Mouse (Mus musculus): ENCODE results near the gene Adprh. TPM values are rescaled to one million over a fixed set of nuclear protein-coding genes. Genes with fewer than 3 reads are reported as not detected.
"Not testable (repeated sequence)": the region's sequence is repeated elsewhere in the genome, so short reads cannot be mapped to it uniquely, and the experiment has no call there.

Gene Adprh
- polyA plus RNA-seq, 1 experiment from 2014 or later: 147 TPM

- no peak for ATAC-seq (ENCODE audit: insufficient number of reproducible peaks, insufficient read depth, low FRiP score, low TSS enrichment, low read depth)
- H3K4me1 ChIP-seq (replicated peaks): peaks cover 17% of the 10 kb centered on the region
- H3K27me3 ChIP-seq: no peaks in the 10 kb centered on the region
- H3K9ac ChIP-seq (replicated peaks): peak overlapping the region; percentile 90
- peak overlapping the region; percentile 68 for H3K4me3 ChIP-seq (replicated peaks)
- 39% methylated on average over 12 of the region's 12 CpGs for WGBS
- peak overlapping the region; percentile 95 for H3K27ac ChIP-seq
- peaks cover 40% of the 10 kb centered on the region for H3K36me3 ChIP-seq
- H3K4me2 ChIP-seq: peak overlapping the region; percentile 61
- H3K9me3 ChIP-seq: no peaks in the 10 kb centered on the region
These were observed 890 bp downstream of the Adprh start for GRCm38 (mm10) chr16:38451421-38452205.

GRCm38 (mm10) chr16:38450707-38451106, 1.8 kb downstream of the Adprh start:
- WGBS: 87% methylated on average over 7 of the region's 7 CpGs
- H3K4me2 ChIP-seq: no peak overlapping the region
- peaks cover 17% of the 10 kb centered on the region for H3K4me1 ChIP-seq (replicated peaks)
- H3K27ac ChIP-seq: no peak overlapping the region
- no peak overlapping the region for H3K9ac ChIP-seq (replicated peaks)
- H3K9me3 ChIP-seq: no peaks in the 10 kb centered on the region
- ATAC-seq (ENCODE audit: insufficient number of reproducible peaks, insufficient read depth, low FRiP score, low TSS enrichment, low read depth): no peak
- peaks cover 49% of the 10 kb centered on the region for H3K36me3 ChIP-seq
- no peak overlapping the region for H3K4me3 ChIP-seq (replicated peaks)
- H3K27me3 ChIP-seq: no peaks in the 10 kb centered on the region

DNA sequence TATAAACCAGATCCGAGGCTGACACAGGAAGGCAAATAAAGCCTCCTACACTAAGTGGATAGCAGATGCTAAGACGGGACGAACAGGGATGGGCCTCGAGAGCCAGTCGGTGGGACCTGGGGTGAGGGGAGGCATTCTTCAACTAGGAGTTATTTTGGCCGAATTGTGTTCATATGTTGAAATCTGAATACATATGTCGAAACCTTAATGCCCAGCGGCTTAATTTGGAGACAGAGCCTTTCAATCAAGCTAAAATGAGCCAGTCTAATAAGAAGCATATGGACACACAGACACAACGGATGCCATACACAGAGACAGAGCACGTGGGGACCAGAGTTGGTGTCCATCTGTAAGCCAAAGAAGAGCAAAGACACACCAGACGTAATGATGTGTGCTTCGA, 4.0 kb downstream of the Adprh start:
- Histone ChIP-seq H3K36me3 (peaks cover 72% of the 10 kb centered on the region), H3K27ac (no peak overlapping the region), H3K4me1 (replicated peaks) (peaks cover 17% of the 10 kb centered on the region), H3K4me3 (replicated peaks) (no peak overlapping the region), H3K4me2 (no peak overlapping the region), H3K9me3 (no peaks in the 10 kb centered on the region), H3K27me3 (no peaks in the 10 kb centered on the region), H3K9ac (replicated peaks) (no peak overlapping the region)
- WGBS: 82% methylated on average over 12 of the region's 12 CpGs
- ATAC-seq (ENCODE audit: insufficient number of reproducible peaks, insufficient read depth, low FRiP score, low TSS enrichment, low read depth): no peak

DNA sequence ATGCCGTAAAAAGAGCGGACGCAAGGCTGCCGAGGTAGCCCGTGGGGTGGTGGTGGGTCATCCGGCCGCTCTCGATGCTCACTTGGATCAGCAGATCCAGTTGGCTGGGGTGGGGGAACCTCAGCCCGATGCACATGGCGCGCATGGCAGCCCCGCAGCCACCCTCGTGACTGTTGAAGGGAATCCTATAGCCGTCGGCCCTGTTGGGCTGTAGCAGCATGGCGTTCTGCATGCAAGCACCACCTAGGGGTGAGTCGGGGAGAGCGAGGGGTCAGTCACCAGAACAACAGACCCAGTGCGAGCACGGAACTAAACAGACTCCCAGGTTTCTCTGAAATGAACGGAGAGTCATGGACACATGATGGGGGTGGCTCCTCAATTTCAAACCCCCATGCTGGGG, 5.1 kb downstream of the Adprh start:
- peaks cover 14% of the 10 kb centered on the region for H3K4me1 ChIP-seq (replicated peaks)
- no peak overlapping the region for H3K27ac ChIP-seq
- no peaks in the 10 kb centered on the region for H3K9me3 ChIP-seq
- H3K9ac ChIP-seq (replicated peaks): no peak overlapping the region
- 90% methylated on average over 21 of the region's 21 CpGs for WGBS
- H3K4me3 ChIP-seq (replicated peaks): no peak overlapping the region
- H3K4me2 ChIP-seq: no peak overlapping the region
- ATAC-seq (ENCODE audit: insufficient number of reproducible peaks, insufficient read depth, low FRiP score, low TSS enrichment, low read depth): no peak
- no peaks in the 10 kb centered on the region for H3K27me3 ChIP-seq
- H3K36me3 ChIP-seq: peaks cover 83% of the 10 kb centered on the region

DNA sequence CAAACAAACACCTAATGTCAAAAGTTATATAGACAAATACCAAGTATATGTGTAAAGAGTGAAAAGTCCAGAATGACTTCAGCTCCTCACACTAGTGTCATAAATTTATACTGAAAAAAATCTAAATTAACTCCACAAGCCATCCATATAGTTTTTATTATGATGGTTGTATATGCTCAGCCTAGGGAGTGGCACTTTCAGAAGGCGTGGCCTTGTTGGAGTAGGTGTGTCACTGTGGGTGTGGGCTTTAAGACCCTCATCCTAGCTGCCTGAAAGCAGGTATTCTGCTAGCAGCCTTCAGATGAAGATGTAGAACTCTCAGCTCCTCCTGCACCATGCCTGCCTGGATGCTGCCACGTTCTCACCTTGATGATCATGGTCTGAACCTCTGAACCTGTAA, 6.4 kb downstream of the Adprh start:
- 91% methylated on average over 2 of the region's 2 CpGs for WGBS
- not testable (repeated sequence) for ATAC-seq (ENCODE audit: insufficient number of reproducible peaks, insufficient read depth, low FRiP score, low TSS enrichment, low read depth); H3K4me2 ChIP-seq; H3K4me1 ChIP-seq (replicated peaks); H3K4me3 ChIP-seq (replicated peaks); H3K27ac ChIP-seq; H3K9me3 ChIP-seq; H3K9ac ChIP-seq (replicated peaks); H3K27me3 ChIP-seq
- peaks cover 83% of the 10 kb centered on the region for H3K36me3 ChIP-seq

- no peak for ATAC-seq (ENCODE audit: insufficient number of reproducible peaks, insufficient read depth, low FRiP score, low TSS enrichment, low read depth)
- H3K4me2 ChIP-seq: no peak overlapping the region
- H3K27me3 ChIP-seq: no peaks in the 10 kb centered on the region
- peaks cover 82% of the 10 kb centered on the region for H3K36me3 ChIP-seq
- WGBS: 96% methylated on average over 20 of the region's 20 CpGs
- H3K9ac ChIP-seq (replicated peaks): no peak overlapping the region
- H3K27ac ChIP-seq: no peak overlapping the region
- H3K4me1 ChIP-seq (replicated peaks): 0 out of 2 replicates have a peak, but pooled peaks cover 5% of the 10 kb centered on the region
- H3K4me3 ChIP-seq (replicated peaks): no peak overlapping the region
- H3K9me3 ChIP-seq: no peaks in the 10 kb centered on the region
These were observed 6.9 kb downstream of the Adprh start for GRCm38 (mm10) chr16:38445576-38445975.

GRCm38 (mm10) chr16:38445046-38445445, 7.5 kb downstream of the Adprh start:
- no peaks in the 10 kb centered on the region for H3K9me3 ChIP-seq
- 93% methylated on average over 1 of the region's 1 CpGs for WGBS
- H3K36me3 ChIP-seq: peaks cover 77% of the 10 kb centered on the region
- H3K4me2 ChIP-seq: no peak overlapping the region
- 0 out of 2 replicates have a peak, but pooled peaks cover 3% of the 10 kb centered on the region for H3K4me1 ChIP-seq (replicated peaks)
- H3K27ac ChIP-seq: no peak overlapping the region
- H3K4me3 ChIP-seq (replicated peaks): no peak overlapping the region
- no peaks in the 10 kb centered on the region for H3K27me3 ChIP-seq
- no peak overlapping the region for H3K9ac ChIP-seq (replicated peaks)
- no peak for ATAC-seq (ENCODE audit: insufficient number of reproducible peaks, insufficient read depth, low FRiP score, low TSS enrichment, low read depth)

DNA sequence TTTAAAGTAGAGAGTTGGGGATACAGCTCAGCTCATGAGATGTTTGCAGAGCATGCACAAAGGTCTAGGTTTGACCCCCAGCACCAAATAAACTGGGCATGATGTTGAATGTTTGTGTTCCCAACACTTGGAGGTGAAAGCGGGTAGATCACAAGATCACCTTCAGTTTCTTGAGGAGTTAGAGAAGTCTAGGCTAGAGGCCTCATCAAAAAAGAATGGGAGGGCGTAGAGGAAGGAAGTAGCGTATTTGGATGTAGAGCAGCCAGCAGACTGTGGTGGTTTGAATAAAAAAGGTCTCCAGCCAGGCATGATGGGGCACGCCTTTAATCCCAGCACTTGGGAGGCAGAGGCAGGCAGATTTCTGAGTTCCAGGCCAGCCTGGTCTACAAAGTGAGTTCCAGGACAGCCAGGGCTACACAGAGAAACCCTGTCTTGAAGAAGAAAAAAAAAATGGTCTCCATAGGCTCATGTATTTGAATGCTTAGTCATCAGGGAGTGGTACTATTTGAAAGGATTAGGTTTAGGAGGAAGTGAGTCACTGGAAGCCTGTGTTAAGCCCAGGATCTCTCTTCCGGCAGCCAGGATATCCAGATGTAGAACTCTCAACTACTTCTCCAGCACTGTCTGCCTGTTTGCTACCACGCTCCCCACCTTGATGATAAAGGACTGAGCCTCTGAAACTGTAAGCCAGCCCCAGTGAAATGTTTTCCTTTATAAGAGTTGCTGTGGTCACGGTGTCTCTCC, 8.6 kb downstream of the Adprh start:
- WGBS: 96% methylated on average over 7 of the region's 7 CpGs

GRCm38 (mm10) chr16:38442216-38442615, 10.3 kb downstream of the Adprh start:
- H3K9ac ChIP-seq (replicated peaks): no peak overlapping the region
- no peak overlapping the region for H3K4me2 ChIP-seq
- H3K27me3 ChIP-seq: no peaks in the 10 kb centered on the region
- 90% methylated on average over 8 of the region's 8 CpGs for WGBS
- peaks cover 49% of the 10 kb centered on the region for H3K36me3 ChIP-seq
- H3K4me3 ChIP-seq (replicated peaks): no peak overlapping the region
- no peak for ATAC-seq (ENCODE audit: insufficient number of reproducible peaks, insufficient read depth, low FRiP score, low TSS enrichment, low read depth)
- no peaks in the 10 kb centered on the region for H3K9me3 ChIP-seq
- no peak overlapping the region for H3K27ac ChIP-seq
- H3K4me1 ChIP-seq (replicated peaks): no peaks in the 10 kb centered on the region

More for the DNA sequence above, 8.6 kb downstream of the Adprh start:
- no peak overlapping the region for H3K9ac ChIP-seq (replicated peaks)
- H3K27ac ChIP-seq: no peak overlapping the region
- ATAC-seq (ENCODE audit: insufficient number of reproducible peaks, insufficient read depth, low FRiP score, low TSS enrichment, low read depth): no peak
- H3K4me3 ChIP-seq (replicated peaks): no peak overlapping the region
- H3K4me2 ChIP-seq: no peak overlapping the region
- peaks cover 65% of the 10 kb centered on the region for H3K36me3 ChIP-seq
- H3K27me3 ChIP-seq: no peaks in the 10 kb centered on the region
- H3K4me1 ChIP-seq (replicated peaks): 0 out of 2 replicates have a peak, but pooled peaks cover under 1% of the 10 kb centered on the region
- H3K9me3 ChIP-seq: no peaks in the 10 kb centered on the region

DNA sequence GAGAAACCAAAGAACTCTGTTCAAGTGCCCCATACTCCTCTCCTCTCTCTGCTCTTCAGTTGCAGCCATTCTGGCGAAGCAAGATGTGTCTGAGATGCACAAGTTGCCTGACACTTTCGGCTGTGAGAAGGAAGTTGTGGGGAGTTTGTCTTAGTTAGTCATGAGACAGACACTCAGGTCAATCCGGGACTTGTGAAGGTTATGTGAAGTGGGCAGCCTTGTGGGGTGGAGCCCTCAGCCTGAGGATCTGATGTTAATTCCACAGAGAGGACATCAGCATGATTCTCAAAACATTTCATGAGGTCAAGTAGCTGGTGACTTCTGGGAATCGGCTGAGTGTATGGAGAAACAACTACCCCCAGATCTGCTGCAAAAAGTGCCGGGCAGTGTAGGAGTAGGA, 10.9 kb downstream of the Adprh start:
- Histone ChIP-seq H3K36me3 (peaks cover 43% of the 10 kb centered on the region), H3K9me3 (no peaks in the 10 kb centered on the region), H3K9ac (replicated peaks) (no peak overlapping the region), H3K4me2 (no peak overlapping the region), H3K4me3 (replicated peaks) (no peak overlapping the region), H3K27me3 (no peaks in the 10 kb centered on the region), H3K4me1 (replicated peaks) (no peaks in the 10 kb centered on the region), H3K27ac (no peak overlapping the region)
- ATAC-seq (ENCODE audit: insufficient number of reproducible peaks, insufficient read depth, low FRiP score, low TSS enrichment, low read depth): no peak
- WGBS: 91% methylated on average over 5 of the region's 5 CpGs

DNA sequence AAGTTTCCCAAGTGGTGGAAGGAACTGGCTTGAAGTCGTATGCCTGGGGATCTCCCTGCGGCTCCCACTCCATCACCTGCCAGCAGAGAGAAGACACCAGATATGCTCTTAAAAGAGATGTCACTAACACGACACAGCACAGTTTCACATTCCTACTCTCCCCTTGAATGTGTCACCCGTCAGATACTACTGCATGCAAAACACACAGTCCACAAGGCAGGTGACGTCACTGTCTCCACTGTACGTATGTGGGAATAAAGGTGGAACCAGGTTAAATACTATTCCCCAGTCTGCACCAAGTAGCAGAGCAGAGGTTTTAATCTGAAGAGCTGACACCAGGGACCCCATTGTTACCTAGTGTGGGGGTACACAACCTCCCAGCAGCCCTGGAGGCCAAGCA, 12.1 kb downstream of the Adprh start:
- Histone ChIP-seq H3K36me3 (peaks cover 31% of the 10 kb centered on the region), H3K4me3 (replicated peaks) (no peak overlapping the region), H3K27me3 (no peaks in the 10 kb centered on the region), H3K27ac (no peak overlapping the region), H3K9me3 (no peaks in the 10 kb centered on the region), H3K4me1 (replicated peaks) (no peaks in the 10 kb centered on the region), H3K9ac (replicated peaks) (no peak overlapping the region), H3K4me2 (no peak overlapping the region)
- no peak for ATAC-seq (ENCODE audit: insufficient number of reproducible peaks, insufficient read depth, low FRiP score, low TSS enrichment, low read depth)
- 77% methylated on average over 6 of the region's 6 CpGs for WGBS

Data from limb, embryonic 12.5 days (tissue).